Mouse (Mus musculus) kidney, postnatal 10 days (tissue): ENCODE measurements at regions not wholly inside any gene's neighbourhood (a gene's known extent, or its start where the extent isn't known, plus 50 kb on each side); places are given as distances from the start of the nearest gene placed in this dataset.
A peak's percentile ranks its signal among the peaks of the same experiment; 100 is the strongest.
"Not testable (repeated sequence)": the region's sequence is repeated elsewhere in the genome, so short reads cannot be mapped to it uniquely, and the experiment has no call there.

Source experiments
- DNase-seq: peaks from one replicate; pipeline ENCODE4 v3.0.0; 2021; ENCODE audit warnings: mixed read lengths

GRCm38 (mm10) chrX:103129347-103129746 lies 57.1 kb downstream of the Nap1l2 start:
- DNase-seq, result not testable (repeated sequence)

GRCm38 (mm10) chrX:103109181-103109580 lies 77.3 kb downstream of the Nap1l2 start:
- peak; percentile 15 for DNase-seq

GRCm38 (mm10) chrX:103067730-103068621 lies 118.5 kb downstream of the Nap1l2 start:
- DNase-seq, result not testable (repeated sequence)

DNA sequence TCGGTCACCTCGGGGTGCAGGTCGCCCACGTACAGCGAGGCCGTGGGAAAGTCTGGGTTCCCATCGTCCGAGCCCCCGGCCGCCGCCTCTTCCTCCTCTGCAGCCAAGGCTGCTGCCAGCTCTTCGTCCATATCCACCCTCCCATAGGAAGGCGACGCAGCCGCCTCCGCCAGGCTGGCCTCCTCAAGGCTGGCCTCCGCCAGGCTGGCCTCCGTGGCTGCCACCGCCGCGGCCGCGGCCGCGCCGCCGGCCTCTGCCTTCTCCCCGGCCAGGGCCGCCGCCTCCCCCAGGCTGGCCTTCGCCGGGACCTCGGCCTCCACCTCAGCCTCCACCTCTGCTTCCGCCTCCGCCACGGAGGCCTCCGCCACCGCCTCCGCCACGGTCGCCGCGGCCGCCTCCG lies 119.3 kb downstream of the Nap1l2 start:
- DNase-seq, result not testable (repeated sequence)

DNA sequence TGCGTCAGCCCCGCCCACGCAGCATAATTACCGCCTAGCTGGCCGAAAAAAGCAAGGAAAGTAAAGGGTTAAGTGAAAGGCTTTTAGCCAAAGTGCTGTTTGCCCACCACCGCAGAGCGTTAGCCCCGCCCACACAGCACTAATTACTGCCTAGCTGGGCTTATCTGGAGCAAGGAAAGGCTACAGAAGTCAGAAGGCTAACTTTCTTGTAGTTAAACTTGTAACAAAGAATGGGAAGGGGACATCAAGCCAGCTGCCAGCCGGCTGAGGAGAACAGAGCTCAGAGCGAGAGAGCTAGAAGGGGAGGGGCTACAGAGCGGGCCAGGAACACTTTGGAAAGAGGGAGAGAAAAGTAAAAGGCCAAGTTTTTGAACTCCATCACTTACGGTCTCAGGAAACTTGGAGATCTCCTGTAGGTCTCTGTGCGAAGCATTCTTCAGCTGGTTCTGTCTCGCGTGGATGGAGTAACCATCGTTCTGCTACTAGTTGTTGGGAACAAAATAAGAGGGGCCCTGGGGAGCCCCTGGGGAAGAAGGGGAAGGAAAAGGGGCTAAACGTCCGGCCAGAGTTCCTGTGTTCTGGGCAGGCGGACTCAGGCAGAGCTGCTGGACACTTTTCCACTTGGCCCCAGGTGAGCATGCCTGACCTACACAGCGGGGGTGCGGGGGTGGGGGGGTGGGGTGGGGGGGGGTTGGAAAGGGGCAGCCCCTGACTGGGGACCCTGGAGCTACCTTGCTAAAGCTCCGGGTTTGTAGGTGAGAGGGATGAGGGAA lies 98.3 kb downstream of the 1700018G05Rik start:
- DNase-seq, result peak; percentile 56

- peak; percentile 11 for DNase-seq
Observed at GRCm38 (mm10) chrX:103025495-103025894, 97.3 kb downstream of the 1700018G05Rik start.

- not testable (repeated sequence) for DNase-seq
Observed at GRCm38 (mm10) chrX:103013425-103014057, 85.4 kb downstream of the 1700018G05Rik start.

GRCm38 (mm10) chrX:103012298-103013243 lies 84.4 kb downstream of the 1700018G05Rik start:
- DNase-seq, result not testable (repeated sequence)

DNA sequence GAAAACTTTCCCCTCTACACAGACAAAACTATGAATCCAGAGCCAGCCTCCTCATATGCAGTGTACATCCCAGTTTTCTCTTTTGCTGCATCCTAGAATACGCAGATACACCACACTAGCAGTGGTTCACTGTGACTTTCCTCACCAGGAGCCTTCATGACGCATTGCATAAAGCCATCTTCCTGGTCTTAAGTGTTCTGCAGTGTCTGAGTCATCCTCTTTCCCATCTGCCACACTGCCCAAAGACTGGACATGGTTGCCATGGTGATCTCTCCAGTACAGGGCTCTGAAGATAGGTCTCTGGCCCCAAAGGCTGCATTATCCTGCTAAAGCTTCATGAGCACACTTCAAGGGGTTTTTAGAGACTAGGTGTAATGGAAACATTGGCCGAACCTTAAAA lies 65.8 kb downstream of the 1700018G05Rik start:
- not testable (repeated sequence) for DNase-seq
